Mouse (Mus musculus) frontal cortex, adult 2 months (tissue): ENCODE results near the gene Cd9. TPM values are rescaled to one million over a fixed set of nuclear protein-coding genes. Genes with fewer than 3 reads are reported as not detected.

ENCODE experiments used
- DNase-seq, 2 experiments: peaks; one replicate each; pipeline ENCODE4 v3.0.0; 2022; ENCODE audit warnings: low spot score in 1 of 2; ENCODE audit errors: extremely low spot score in 1 of 2
- polyA plus RNA-seq: library from polyadenylated mRNA; depleted of rRNA; stranded (reverse); fragments of >200 nt; gene quantifications from 2 replicates; pipeline ENCODE4 v1.2.3, GENCODE M21; 2012

The Cd9 gene
- polyA plus RNA-seq, 1 experiment, result 97.2 TPM

DNA sequence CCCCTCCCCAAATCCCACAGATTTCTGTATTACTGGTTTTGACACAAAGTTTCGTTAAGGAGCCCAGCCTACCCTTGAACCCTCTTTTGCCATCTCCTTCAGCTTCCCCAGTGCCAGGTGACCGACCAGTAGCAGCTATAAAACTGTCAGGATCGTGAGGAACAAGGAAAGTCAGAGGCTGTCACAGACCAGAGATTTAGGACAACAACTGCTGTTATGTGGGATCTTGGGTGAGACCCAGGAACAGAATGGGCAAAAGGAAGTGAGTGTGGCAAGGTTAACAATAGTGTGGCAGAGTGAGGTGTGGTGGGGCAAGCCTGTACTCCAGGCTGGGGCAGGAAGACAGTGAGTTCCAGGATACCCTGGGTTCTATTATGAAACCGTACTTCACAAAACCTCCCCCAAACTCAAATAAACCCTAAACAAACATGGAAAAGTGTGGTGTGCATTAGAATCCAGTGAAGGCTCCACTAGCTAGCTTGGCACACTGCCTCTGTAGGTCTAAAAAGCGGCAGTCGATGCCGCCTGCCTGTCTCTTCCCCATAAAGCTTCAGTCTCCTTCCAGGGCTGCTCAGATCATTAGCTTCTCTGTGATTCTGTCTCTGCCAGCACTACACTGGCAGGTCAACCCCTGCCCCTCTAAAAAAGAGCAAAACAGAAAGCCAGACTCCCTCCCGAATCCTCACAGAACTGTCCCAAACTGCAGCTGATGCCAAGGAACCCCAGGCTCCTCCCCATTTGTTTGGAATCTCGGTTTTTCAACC is 17.6 kb downstream of the Cd9 start:
- no peak for DNase-seq

- no peak for DNase-seq
Measured at GRCm38 (mm10) chr6:125476090-125476489, 18.5 kb downstream of the Cd9 start.

- DNase-seq, result no peak
Measured at GRCm38 (mm10) chr6:125475184-125475583, 19.4 kb downstream of the Cd9 start.

- DNase-seq, result no peak
Measured at GRCm38 (mm10) chr6:125473939-125474338, 20.7 kb downstream of the Cd9 start.

- DNase-seq, result no peak
Measured at GRCm38 (mm10) chr6:125473321-125473721, 21.3 kb downstream of the Cd9 start.

DNA sequence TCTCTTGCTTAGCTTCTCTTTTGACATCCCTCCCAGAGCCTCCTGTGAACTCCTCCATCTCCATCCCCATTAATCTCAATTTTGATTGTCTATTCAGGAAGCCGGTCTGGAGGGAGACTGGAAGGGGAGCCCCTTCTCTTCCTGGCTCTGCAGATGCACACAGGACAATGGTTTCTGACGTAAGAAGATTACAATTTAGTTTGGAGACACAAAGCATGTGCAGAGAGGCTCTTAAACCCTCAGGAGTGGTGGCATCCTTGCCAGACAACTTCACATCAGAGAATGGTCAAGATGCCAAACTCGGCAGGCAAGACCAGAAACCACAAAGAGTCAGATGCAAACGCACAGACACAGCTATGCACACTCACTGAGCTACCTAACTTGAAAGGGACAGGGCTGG is 22.7 kb downstream of the Cd9 start:
- DNase-seq, result no peak

DNA sequence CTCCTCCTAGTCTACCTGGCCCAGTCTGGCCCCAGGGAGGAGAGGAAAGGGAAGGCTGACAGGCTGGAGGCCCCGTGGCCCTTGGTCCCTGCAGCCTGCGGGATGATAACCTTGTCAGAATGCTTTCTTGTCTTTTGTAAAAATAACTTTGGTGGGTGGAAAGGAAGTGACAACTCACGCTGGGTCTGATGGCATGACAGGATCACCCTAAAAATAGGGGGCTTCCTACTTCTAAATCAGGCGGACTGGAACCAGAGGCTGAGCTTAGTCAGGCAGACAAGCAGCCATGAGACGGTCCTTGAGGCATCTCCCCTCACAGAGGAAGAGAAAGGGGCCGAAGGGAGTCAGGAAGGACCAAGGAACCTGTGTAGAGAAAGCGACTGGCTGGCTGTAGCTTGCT is 23.3 kb downstream of the Cd9 start:
- no peak for DNase-seq

- DNase-seq, result no peak
Measured at GRCm38 (mm10) chr6:125470616-125471015, 24.0 kb downstream of the Cd9 start.

DNA sequence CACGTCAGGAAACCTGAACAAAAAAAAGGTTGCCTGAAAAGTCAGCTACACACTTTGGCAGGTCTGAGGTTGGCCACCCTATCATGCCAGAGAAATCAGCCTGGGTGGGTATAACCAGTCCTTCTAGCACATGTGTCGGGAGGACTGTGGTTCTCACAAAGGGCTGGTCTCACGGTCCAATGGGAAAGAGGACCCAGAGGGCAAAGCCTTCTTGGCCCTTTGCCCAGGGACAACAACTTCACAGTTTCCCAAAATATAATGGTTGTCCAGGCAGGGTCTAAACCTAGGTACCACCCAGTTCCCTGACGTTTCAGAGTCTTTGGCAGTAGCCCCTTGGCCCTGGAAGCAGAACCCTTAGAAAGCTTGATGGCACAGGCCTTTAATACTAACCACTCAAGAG is 25.4 kb downstream of the Cd9 start:
- no peak for DNase-seq

GRCm38 (mm10) chr6:125468179-125468960 is 26.2 kb downstream of the Cd9 start:
- DNase-seq, result no peak

DNA sequence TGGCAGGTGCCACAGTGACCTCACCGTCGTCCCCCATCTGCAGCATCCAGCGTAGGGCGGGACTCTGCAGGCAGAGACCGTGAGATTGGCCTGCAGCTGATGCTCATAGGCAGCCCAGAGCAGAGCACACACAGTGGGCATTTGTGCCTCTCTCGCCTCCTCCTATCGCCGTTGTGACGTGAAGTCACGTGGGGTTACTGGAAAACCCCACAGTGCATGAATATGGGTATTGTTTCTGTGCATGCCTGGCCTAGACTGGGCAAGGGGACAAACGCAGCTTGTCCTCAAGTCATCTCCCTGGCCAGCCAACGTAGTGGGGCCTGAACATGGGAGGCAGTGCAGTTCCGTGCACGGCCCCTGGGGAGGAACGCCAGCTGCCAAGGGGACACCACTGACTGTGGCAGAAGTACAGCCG is 27.3 kb downstream of the Cd9 start:
- peak; percentile 62 to 66 for DNase-seq

DNA sequence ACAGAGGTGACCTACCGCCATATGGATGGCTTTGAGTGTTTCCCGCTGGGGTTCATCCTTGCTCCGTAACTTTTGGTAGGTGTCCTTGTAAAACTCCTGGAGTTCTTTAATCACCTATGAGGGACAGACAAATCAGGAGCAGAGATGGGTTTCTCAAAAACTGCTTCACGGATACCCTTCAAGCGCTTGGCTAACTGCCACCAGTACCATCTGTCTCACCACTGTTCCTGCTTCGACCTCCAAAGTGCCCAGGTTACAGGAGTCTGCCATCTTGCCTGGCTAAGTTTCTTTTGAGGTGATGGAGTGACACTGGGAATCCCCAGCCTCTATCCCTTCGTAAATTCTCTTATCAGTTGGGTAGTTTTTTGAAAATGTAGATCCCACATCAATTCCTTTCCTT is 32.3 kb downstream of the Cd9 start:
- no peak for DNase-seq

DNA sequence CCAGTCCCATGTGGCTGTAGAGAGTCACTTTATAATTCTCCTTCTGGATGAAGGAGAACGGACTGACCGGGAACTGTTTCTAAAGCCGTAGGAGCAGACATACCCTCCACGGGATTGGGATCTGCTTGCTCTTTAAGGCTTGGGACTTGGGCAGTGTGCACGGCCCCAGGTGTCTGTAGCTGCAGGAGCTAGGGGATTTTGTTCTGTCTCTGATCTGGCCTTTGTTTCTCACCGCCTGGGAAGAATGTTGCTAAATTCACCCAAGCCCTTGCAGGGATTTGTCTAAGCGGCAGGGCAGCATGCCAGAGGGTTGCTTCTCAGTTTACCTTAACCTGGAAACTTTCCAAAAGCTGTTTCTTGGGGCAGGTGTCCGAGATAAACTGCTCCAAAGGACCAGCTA is 32.8 kb downstream of the Cd9 start:
- no peak for DNase-seq

GRCm38 (mm10) chr6:125461325-125461724 is 33.3 kb downstream of the Cd9 start:
- no peak for DNase-seq

DNA sequence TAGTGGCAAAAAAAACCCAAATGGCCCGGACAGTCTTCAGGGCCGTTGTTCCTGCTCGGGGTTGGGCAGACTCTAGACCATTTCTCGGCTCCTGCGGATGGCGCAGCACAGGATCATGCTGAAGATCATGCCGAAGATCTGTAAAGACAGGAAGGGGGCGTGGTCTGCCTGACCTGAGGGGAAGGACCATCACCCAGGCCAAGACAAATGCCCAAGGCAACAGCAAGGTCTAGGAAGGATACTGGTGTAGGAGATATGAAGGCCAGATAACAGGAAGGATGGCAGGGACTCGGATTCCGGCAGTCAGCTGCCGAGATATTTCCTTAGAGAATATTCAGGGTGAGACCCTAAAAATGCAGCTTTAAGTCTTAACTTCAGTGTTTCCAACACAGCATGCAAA is 34.0 kb downstream of the Cd9 start:
- DNase-seq, result no peak

DNA sequence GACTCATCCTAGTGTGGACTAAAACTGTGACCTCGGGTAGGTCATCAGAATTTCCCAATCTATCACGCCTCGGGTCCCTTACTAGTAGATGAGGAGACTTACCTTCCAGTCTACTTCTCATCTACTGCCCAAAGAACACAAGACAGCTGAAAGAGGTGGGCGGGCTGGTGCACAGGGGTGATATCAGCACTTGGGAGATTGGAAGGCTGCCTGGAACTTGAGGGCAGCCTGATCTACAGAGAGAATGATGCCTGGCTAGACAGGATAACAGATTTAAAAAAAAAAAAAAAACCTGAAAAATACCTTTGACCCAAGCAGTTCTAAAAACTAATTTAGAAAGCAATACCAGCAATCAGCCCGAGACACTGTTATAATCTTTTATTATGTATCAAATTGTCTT is 34.7 kb downstream of the Cd9 start:
- no peak for DNase-seq

DNA sequence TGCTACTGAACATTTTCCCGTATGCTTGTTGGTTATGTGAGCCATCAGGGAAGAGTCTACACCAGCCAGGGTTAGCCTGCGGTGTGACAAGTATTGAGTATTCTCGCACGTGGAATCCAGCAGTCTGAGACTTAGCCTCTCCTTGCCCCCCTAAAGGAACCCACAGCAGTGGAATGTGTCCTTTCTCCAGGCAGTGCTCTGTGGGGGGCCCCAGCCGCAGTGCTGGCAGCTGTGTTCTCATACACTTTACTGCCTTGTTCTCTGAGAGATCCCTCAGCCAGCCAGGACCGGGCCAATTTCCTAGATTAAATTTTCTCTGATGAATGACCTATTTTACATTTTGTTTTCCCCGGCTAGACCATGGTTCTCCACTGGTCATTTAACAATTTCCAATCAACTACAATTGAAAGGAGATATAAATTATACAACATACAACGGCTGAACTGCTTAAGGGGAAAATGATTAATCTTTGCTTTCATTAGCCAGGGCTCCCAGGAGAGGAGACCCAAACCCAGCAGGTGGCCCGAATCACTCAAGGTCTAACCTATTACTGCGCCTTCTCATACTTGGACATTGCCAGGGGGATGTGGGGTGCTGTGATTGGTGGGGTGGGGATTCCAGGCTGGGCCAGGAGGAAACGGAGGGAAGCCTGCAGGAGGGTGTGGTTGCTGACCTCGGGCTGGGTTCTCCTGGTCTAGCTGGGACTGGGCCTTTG is 38.6 kb downstream of the Cd9 start:
- no peak for DNase-seq

DNA sequence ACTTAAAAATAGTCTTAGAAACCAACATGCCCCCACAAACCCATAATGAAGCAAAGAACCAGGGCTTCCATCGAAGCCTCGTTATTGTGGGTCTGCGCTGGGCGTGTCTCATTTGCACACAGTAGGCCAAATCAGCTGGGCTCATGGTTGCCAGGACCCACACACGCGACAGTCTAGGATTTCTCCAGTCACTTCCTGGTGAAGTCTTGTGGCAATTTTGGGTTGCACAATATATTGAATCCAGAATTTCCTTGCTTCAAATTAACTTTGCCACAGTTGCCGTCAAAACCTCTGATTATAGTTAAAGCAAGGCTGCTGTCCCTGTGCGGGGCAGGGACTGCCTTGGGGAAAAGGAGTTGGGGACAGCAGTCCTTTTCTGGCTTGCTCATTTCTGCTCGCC is 39.9 kb downstream of the Cd9 start:
- no peak for DNase-seq

DNA sequence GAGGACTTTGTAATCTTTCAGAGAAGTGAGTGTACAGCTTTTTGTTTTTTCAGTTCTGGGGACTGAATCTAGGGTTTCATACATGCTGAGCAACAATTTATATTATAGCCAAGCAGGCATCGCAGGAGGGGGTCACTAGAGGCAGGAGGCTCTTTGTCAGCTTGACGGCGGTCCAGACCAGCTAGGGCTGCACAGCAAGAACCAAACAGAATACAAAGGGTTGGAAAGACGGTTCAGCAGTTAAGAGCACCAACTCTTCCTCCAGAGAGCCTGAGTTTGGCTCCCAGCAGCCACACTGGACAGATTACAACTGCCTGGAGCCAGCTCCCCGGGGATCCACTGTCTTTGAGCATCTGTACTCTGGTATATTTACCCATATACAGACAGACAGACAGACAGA is 40.3 kb downstream of the Cd9 start:
- no peak for DNase-seq

DNA sequence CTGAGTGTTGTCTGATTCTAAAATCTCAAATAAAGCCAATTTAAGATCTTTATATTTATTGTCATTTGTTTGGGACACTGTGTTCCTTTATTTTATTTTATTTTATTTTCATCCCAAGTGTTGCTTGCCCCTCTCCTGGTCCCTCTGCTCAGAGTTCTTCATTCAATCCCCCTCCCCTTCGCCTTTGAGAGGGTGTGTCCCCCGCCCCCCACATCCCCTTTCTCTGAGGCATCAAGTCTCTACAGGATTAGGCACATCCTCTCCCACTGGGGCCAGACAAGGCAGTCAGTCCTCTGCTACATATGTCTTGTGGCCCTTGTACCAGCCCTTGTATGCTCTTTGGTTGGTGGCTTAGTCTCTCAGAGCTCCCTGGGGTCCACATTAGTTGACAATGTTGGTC is 46.9 kb downstream of the Cd9 start:
- DNase-seq, result no peak

GRCm38 (mm10) chr6:125447205-125447604 is 47.4 kb downstream of the Cd9 start:
- no peak for DNase-seq

DNA sequence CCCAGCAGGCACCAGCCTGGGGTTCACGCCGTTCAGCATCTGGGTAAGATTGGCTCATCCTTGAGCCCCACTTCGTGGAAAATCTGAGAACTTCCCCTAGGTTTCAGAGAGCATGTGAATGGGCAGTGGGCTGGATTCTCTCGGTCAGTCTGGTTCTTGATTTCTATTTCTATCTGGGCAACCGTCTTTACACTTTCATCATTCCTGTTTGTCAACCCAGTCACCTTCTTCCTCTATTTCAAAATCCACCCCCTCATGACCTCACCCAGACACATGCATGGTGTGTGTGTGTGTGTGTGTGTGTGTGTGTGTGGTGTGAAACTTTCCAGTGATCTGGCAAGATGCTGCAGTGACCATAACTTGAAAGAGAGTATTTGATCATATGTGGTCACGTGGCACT is 49.2 kb downstream of the Cd9 start:
- no peak for DNase-seq
